In the genomic region with DNA sequence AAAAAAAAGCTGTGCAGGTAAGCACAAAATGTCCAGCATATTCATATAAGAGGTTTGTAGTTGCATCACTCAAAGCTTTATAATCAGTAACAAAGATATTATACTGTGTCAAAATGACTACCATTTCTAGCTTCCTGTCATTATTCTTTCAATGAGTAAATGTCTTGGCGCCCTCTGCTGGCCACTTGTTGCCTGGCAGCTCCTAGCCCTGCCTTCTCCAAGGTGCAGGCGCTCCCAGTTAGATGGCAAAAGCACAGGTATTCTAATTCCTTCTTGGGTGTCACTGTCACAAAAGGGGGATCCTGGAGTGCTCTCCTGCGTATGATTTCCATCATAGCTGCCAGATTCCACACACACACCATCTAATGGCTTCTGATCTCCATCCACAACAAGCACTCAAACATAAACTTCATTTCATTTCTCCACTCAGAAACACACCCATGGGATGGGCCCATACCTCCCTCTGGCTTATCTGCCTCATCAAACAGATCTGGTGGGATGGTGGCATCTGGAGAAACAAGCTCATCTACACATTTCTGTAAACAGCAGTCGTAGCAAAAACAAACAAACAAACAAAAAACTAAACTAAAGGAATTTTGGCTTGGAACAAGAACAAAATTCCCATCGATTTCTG, we compare ENCODE assay signal across 9 mouse cellular contexts. TPM values are rescaled to one million over a fixed set of nuclear protein-coding genes. Genes with fewer than 3 reads are reported as not detected.
A peak's percentile ranks its signal among the peaks of the same experiment; 100 is the strongest.
DNase-seq lines count a peak whose midpoint lies in the region; ATAC-seq and TF ChIP-seq lines count a peak whose summit lies in the region.
"Had no signal": no experiment of that assay in that cellular context is flagged by ENCODE, and none has a peak within 500 bp of the region (broad histone marks: within the 10 kb centered on the region; RNA-seq: fewer than 3 reads in every experiment).

No protein-coding gene starts in this region.

- no peaks in the 10 kb centered on the region for H3K27me3 ChIP-seq in kidney, embryonic 16.5 days (ENCODE audit: insufficient read depth, low read length)
- H3K27me3 ChIP-seq in liver, adult 2 months (ENCODE audit: control insufficient read depth, insufficient read depth, low read length), result no peaks in the 10 kb centered on the region
- H3K27me3 ChIP-seq in testis, adult 2 months (ENCODE audit: control insufficient read depth, insufficient read depth, low read length), result no peaks in the 10 kb centered on the region
- H3K27me3 ChIP-seq: embryonic facial prominence, embryonic 12.5 days had no signal

- intact Hi-C loops in gastrocnemius, adult 2 months (cut with DNase I), result loop anchor here (5.0 kb wide), 1 partner anchor 96 kb away; no protein-coding TSS in a partner anchor

- DNase-seq in 3T3-L1 (ENCODE audit: low read depth, low spot score), result peak; percentile 79
- peak; percentile 39 for DNase-seq in WW6 (ENCODE audit: low read depth, low spot score)
- peak; percentile 72 to 85 for DNase-seq in cerebellum, postnatal 25 days
- DNase-seq in gastrocnemius, adult 2 months, result peak; percentile 78
- peak; percentile 37 for DNase-seq in liver, adult 2 months (ENCODE audit: extremely low read depth, low read depth, low spot score)
- DNase-seq in naive thymus-derived CD4-positive, alpha-beta T cell, adult 2 months (ENCODE audit: low read depth), result peak; percentile 75

- H3K79me2 ChIP-seq in liver, adult 2 months (ENCODE audit: control insufficient read depth, insufficient read depth, low read length), result no peaks in the 10 kb centered on the region

- no peaks in the 10 kb centered on the region for H3K4me1 ChIP-seq in kidney, embryonic 16.5 days (ENCODE audit: insufficient read depth, low read length)
- H3K4me1 ChIP-seq in liver, adult 2 months (ENCODE audit: control insufficient read depth, insufficient read depth, low read length), result no peaks in the 10 kb centered on the region
- H3K4me1 ChIP-seq in testis, adult 2 months (ENCODE audit: control insufficient read depth, insufficient read depth, low read length), result no peaks in the 10 kb centered on the region
- H3K4me1 ChIP-seq: embryonic facial prominence, embryonic 12.5 days had no signal

- no peak overlapping the region for H3K9ac ChIP-seq in kidney, embryonic 16.5 days (replicated peaks; ENCODE audit: low read length)
- H3K9ac ChIP-seq in liver, adult 2 months (ENCODE audit: low read depth, low read length), result no peak overlapping the region
- H3K9ac ChIP-seq: embryonic facial prominence, embryonic 12.5 days had no signal

- H3K36me3 ChIP-seq in kidney, embryonic 16.5 days (ENCODE audit: insufficient read depth, low read length), result peaks cover 28% of the 10 kb centered on the region
- H3K36me3 ChIP-seq in liver, adult 2 months (ENCODE audit: control insufficient read depth, insufficient read depth, low read length), result peaks cover 34% of the 10 kb centered on the region
- no peaks in the 10 kb centered on the region; the same call in none of the 2 replicates for H3K36me3 ChIP-seq in testis, adult 2 months (ENCODE audit: control insufficient read depth, insufficient read depth, low read length)

- WGBS in kidney, embryonic 16.5 days, result 56% methylated on average over 5 of the region's 5 CpGs
- 30% methylated on average over 5 of the region's 5 CpGs for WGBS in liver, adult 2 months

- no peak for TF ChIP-seq POLR2A in liver, adult 2 months (IDR thresholded peaks at IDR 0.05; ENCODE audit: extremely low read depth, insufficient read depth, low read length)
- no peak for TF ChIP-seq POLR2A in testis, adult 2 months (IDR thresholded peaks at IDR 0.05; ENCODE audit: control insufficient read depth, low read depth, low read length)

- no peak overlapping the region for H3K27ac ChIP-seq in gastrocnemius, adult 2 months
- no peak overlapping the region for H3K27ac ChIP-seq in kidney, embryonic 16.5 days (ENCODE audit: low read length)
- H3K27ac ChIP-seq in liver, adult 2 months (replicated peaks; ENCODE audit: insufficient read depth, low read depth, low read length), result no peak overlapping the region
- no peak overlapping the region for H3K27ac ChIP-seq in testis, adult 2 months (ENCODE audit: control insufficient read depth, insufficient read depth, low read depth, low read length)
- H3K27ac ChIP-seq: embryonic facial prominence, embryonic 12.5 days had no signal

- no peaks in the 10 kb centered on the region for H3K9me3 ChIP-seq in kidney, embryonic 16.5 days (ENCODE audit: low read length)
- H3K9me3 ChIP-seq: embryonic facial prominence, embryonic 12.5 days had no signal

- no peak overlapping the region for H3K4me2 ChIP-seq in kidney, embryonic 16.5 days (replicated peaks; ENCODE audit: low read depth, low read length)
- H3K4me2 ChIP-seq: embryonic facial prominence, embryonic 12.5 days had no signal

- H3K4me3 ChIP-seq in gastrocnemius, adult 2 months, result no peak overlapping the region
- no peak overlapping the region for H3K4me3 ChIP-seq in kidney, embryonic 16.5 days (ENCODE audit: low read length)
- no peak overlapping the region for H3K4me3 ChIP-seq in liver, adult 2 months (ENCODE audit: insufficient read depth, low read depth, low read length)
- no peak overlapping the region for H3K4me3 ChIP-seq in testis, adult 2 months (ENCODE audit: control insufficient read depth, low read depth, low read length)
- H3K4me3 ChIP-seq: embryonic facial prominence, embryonic 12.5 days had no signal

- ATAC-seq in kidney, embryonic 16.5 days (ENCODE audit: low FRiP score, low TSS enrichment), result 0 out of 2 replicates have a peak, but pooled peaks have one; percentile 54

- TF ChIP-seq CTCF in gastrocnemius, adult 2 months (IDR thresholded peaks at IDR 0.05), result peak; percentile 90
- peak; percentile 87 for TF ChIP-seq CTCF in liver, adult 2 months (IDR thresholded peaks at IDR 0.05; ENCODE audit: low read depth, low read length)
- peak; percentile 80 for TF ChIP-seq CTCF in testis, adult 2 months (IDR thresholded peaks at IDR 0.05; ENCODE audit: control insufficient read depth, insufficient read depth, insufficient replicate concordance, low read depth, low read length)

RNA-seq across cellular contexts. Expression of a gene that starts 49.9 kb away (rescaled TPM):
- total RNA-seq in gastrocnemius, adult 2 months (2021), result 100 to 1,000 TPM in 1 of 2 experiments, 10 to 100 TPM in 1; 94.1 to 107 TPM
- polyA plus RNA-seq in kidney, embryonic 16.5 days (2015; fragmentation: Nextera tagmentation; extraction: Ambion mirVana), result 66.2 and 81.1 TPM in 2 replicates
- total RNA-seq in liver, adult 2 months (2014; rRNA removed), result 40.9 and 51.3 TPM in 2 replicates
- polyA plus RNA-seq in liver, adult 2 months (2012; rRNA removed), result 11.4 and 12.2 TPM in 2 replicates
- polyA plus RNA-seq in testis, adult 2 months (2012; rRNA removed), result 16.7 and 18.1 TPM in 2 replicates
